Mouse (Mus musculus): ENCODE data around the gene Ddx39b.

DNA sequence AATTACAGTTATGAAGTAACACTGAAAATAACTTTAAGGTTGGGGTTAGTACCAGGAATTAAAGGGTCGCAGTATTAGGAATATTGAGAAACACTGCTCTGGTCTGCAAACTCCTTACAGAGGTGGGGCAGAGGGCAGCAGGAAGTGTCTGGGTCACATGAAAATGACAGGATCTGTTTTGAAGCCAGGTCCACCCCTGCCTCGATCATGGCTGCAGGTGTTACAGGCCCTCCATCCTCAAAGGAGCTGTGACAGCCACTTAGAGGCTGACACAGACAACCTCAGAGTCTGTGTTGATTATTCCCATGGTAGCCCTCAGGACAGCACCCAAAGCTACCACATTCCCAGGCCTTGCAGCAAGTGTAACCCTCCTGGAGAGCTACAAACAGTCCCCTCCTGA, 61.7 kb downstream of the Ddx39b start:
- TF ChIP-seq GATA1 (IDR thresholded peaks at IDR 0.05; ENCODE audit: borderline replicate concordance, low read length) (no peak), FLI1 (IDR thresholded peaks at IDR 0.05; ENCODE audit: low read length) (no peak)

Data from megakaryocyte, embryonic 14.5 days (primary cell).